Mouse (Mus musculus) C2C12 (cell line): ENCODE measurements around the gene Abcc4.

Experiments used
- CEBPB ChIP-seq: IDR thresholded peaks from one replicate; pipeline ENCODE4 v1.6.1; 2011; ENCODE audit warnings: low read depth, mild to moderate bottlenecking, control low read depth, moderate library complexity
- CTCF ChIP-seq: IDR thresholded peaks from one replicate; pipeline ENCODE4 v1.5.1; 2011; ENCODE audit not compliant: control insufficient read depth, insufficient read depth, insufficient read length
- MAX ChIP-seq: IDR thresholded peaks from one replicate; pipeline ENCODE4 v1.6.1; 2011; ENCODE audit warnings: mild to moderate bottlenecking, control low read depth
- MYOD1 ChIP-seq: IDR thresholded peaks from one replicate; pipeline ENCODE4 v1.6.1; 2011; ENCODE audit warnings: low read depth; ENCODE audit not compliant: control insufficient read depth, insufficient read length
- MYOG ChIP-seq: IDR thresholded peaks from one replicate; pipeline ENCODE4 v1.6.1; 2011; ENCODE audit not compliant: control insufficient read depth, insufficient read length; ENCODE audit errors: extremely low read depth

GRCm38 (mm10) chr14:118594463-118594862 lies 111.6 kb downstream of the Abcc4 start:
- TF ChIP-seq CTCF (no peak), CEBPB (no peak), MAX (no peak), MYOD1 (no peak), MYOG (no peak)
